Mouse (Mus musculus): ENCODE results near the gene Wfdc2.

DNA sequence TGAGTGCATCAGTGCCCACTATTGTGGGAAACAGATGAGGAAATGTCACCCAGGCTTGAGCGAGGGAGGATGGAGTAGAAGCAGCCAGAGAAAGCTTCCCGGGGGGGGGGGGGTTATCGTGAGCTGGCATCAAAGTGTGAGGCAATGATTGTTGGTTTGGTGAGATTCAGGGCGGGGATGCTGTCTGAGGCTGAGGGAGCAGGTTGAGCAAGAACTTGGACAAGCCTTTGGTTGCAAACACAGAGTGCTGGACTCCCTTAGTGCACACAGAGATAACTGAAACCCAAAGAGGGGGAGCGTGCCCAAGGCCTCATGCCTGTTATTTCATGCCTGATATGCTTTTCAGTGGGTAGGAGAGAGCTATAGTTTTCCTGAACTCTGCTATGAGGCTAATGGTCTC lies 5.2 kb downstream of the Wfdc2 start:
- TF ChIP-seq EP300 (IDR thresholded peaks at IDR 0.05; ENCODE audit: low read depth), result no peak
- no peak for TF ChIP-seq CTCF (IDR thresholded peaks at IDR 0.05; ENCODE audit: low read depth)

All from heart, postnatal 0 days (tissue).